Mouse (Mus musculus) liver, embryonic 15.5 days (tissue): ENCODE measurements around the gene Nrxn2. TPM values are rescaled to one million over a fixed set of nuclear protein-coding genes. Genes with fewer than 3 reads are reported as not detected.

Source experiments
- ATAC-seq: fragments of 200-750 bp; cut with Nextera tagmentation; 2 replicates; pipeline ENCODE4 v1.8.0; 2017; ENCODE audit warnings: moderate number of reproducible peaks, mild to moderate bottlenecking, moderate library complexity; ENCODE audit not compliant: insufficient read depth
- H3K27ac ChIP-seq: fragments of 300-500 bp; sonication (generic); replicated peaks from 2 replicates; pipeline ENCODE4 v1.5.1; 2015; ENCODE audit warnings: mild to moderate bottlenecking, inconsistent platforms
- H3K27me3 ChIP-seq: fragments of 300-500 bp; sonication (generic); 2 replicates; pipeline ENCODE4 v1.6.1; 2015; ENCODE audit warnings: mild to moderate bottlenecking, inconsistent platforms
- H3K36me3 ChIP-seq: fragments of 300-500 bp; sonication (generic); replicated peaks from 2 replicates; pipeline ENCODE4 v1.6.1; 2015; ENCODE audit warnings: moderate library complexity, mild to moderate bottlenecking, inconsistent platforms
- H3K4me1 ChIP-seq: fragments of 300-500 bp; sonication (generic); replicated peaks from 2 replicates; pipeline ENCODE4 v1.6.1; 2015; ENCODE audit warnings: inconsistent platforms
- H3K4me2 ChIP-seq: fragments of 300-500 bp; sonication (generic); 2 replicates; pipeline ENCODE4 v1.6.1; 2015; ENCODE audit warnings: moderate library complexity, mild to moderate bottlenecking, inconsistent platforms
- H3K4me3 ChIP-seq: fragments of 300-500 bp; sonication (generic); replicated peaks from 2 replicates; pipeline ENCODE4 v1.5.1; 2015; ENCODE audit warnings: mild to moderate bottlenecking, inconsistent platforms
- H3K9ac ChIP-seq: fragments of 300-500 bp; sonication (generic); 2 replicates; pipeline ENCODE4 v1.6.1; 2015; ENCODE audit warnings: moderate library complexity, mild to moderate bottlenecking, inconsistent platforms
- H3K9me3 ChIP-seq: fragments of 300-500 bp; sonication (generic); replicated peaks from 2 replicates; pipeline ENCODE4 v1.6.1; 2016; ENCODE audit warnings: inconsistent platforms
- WGBS: fragments of 180-500 bp; shearing (Covaris S2); methylation state at CpG from one replicate; pipeline ENCODE4 v1.1.7; 2015; ENCODE audit warnings: mixed read lengths; ENCODE audit not compliant: insufficient replicate concordance; 5-methylcytosine and 5-hydroxymethylcytosine counted together
- polyA plus RNA-seq: library from polyadenylated mRNA; unstranded; fragments of >200 nt; fragmentation: Nextera tagmentation; extraction: Ambion mirVana; gene quantifications from 2 replicates; pipeline ENCODE4 v1.2.1, GENCODE M21; 2015

Gene Nrxn2
- polyA plus RNA-seq, 1 experiment from 2014 or later: 0.39 TPM

GRCm38 (mm10) chr19:6381238-6381637 is 37.3 kb upstream of the Nrxn2 start:
- 93% methylated on average over 5 of the region's 5 CpGs for WGBS
- Histone ChIP-seq H3K4me2 (no peak overlapping the region), H3K27me3 (no peaks in the 10 kb centered on the region), H3K4me1 (no peaks in the 10 kb centered on the region), H3K9me3 (no peaks in the 10 kb centered on the region), H3K27ac (no peak overlapping the region), H3K4me3 (no peak overlapping the region), H3K9ac (no peak overlapping the region), H3K36me3 (peaks cover 43% of the 10 kb centered on the region)
- ATAC-seq: no peak

GRCm38 (mm10) chr19:6382323-6382924 is 36.1 kb upstream of the Nrxn2 start:
- no peak overlapping the region for H3K9ac ChIP-seq
- no peak overlapping the region for H3K4me3 ChIP-seq
- H3K4me1 ChIP-seq: no peaks in the 10 kb centered on the region
- 46% methylated on average over 4 of the region's 4 CpGs for WGBS
- ATAC-seq: no peak
- no peak overlapping the region for H3K4me2 ChIP-seq
- no peak overlapping the region for H3K27ac ChIP-seq
- H3K9me3 ChIP-seq: no peaks in the 10 kb centered on the region
- H3K27me3 ChIP-seq: no peaks in the 10 kb centered on the region
- peaks cover 31% of the 10 kb centered on the region for H3K36me3 ChIP-seq

- WGBS: 30% methylated on average over 5 of the region's 5 CpGs
- no peak overlapping the region for H3K4me3 ChIP-seq
- H3K9ac ChIP-seq: no peak overlapping the region
- no peaks in the 10 kb centered on the region for H3K9me3 ChIP-seq
- 0 out of 2 replicates have a peak, but pooled peaks cover 3% of the 10 kb centered on the region for H3K27me3 ChIP-seq
- ATAC-seq: no peak
- H3K27ac ChIP-seq: no peak overlapping the region
- H3K36me3 ChIP-seq: peaks cover 20% of the 10 kb centered on the region
- no peaks in the 10 kb centered on the region for H3K4me1 ChIP-seq
- no peak overlapping the region for H3K4me2 ChIP-seq
Measured at GRCm38 (mm10) chr19:6383470-6383869, 35.1 kb upstream of the Nrxn2 start.

- H3K9ac ChIP-seq: no peak within 1 kb of the TSS
Measured at GRCm38 (mm10) chr19:6384128-6384527, 34.4 kb upstream of the Nrxn2 start, which contains the start of gene Pygm. TSS of gene Pygm (plus strand) at chr19:6384399.

GRCm38 (mm10) chr19:6384954-6385353 is 33.6 kb upstream of the Nrxn2 start:
- H3K9me3 ChIP-seq: no peaks in the 10 kb centered on the region
- H3K4me1 ChIP-seq: 0 out of 2 replicates have a peak, but pooled peaks cover 6% of the 10 kb centered on the region
- H3K9ac ChIP-seq: no peak overlapping the region
- no peak for ATAC-seq
- 0 out of 2 replicates have a peak, but pooled peaks cover 5% of the 10 kb centered on the region for H3K36me3 ChIP-seq
- no peak overlapping the region for H3K4me3 ChIP-seq
- H3K4me2 ChIP-seq: no peak overlapping the region
- H3K27ac ChIP-seq: no peak overlapping the region
- WGBS: 65% methylated on average over 11 of the region's 11 CpGs
- H3K27me3 ChIP-seq: 0 out of 2 replicates have a peak, but pooled peaks cover 10% of the 10 kb centered on the region

More at GRCm38 (mm10) chr19:6384128-6384527, 34.4 kb upstream of the Nrxn2 start, which contains the start of gene Pygm:
- no peak within 1 kb of the TSS for H3K4me3 ChIP-seq
- 0 out of 2 replicates have a peak, but pooled peaks cover 9% of the 10 kb centered on the region for H3K27me3 ChIP-seq
- H3K27ac ChIP-seq: no peak within 1 kb of the TSS
- H3K4me2 ChIP-seq: no peak within 1 kb of the TSS
- peaks cover 14% of the 10 kb centered on the region for H3K36me3 ChIP-seq
- ATAC-seq: no peak
- no peaks in the 10 kb centered on the region for H3K4me1 ChIP-seq
- no peaks in the 10 kb centered on the region for H3K9me3 ChIP-seq
- 21% methylated on average over 7 of the region's 7 CpGs for WGBS

- ATAC-seq: no peak
- Histone ChIP-seq H3K27ac (no peak overlapping the region), H3K27me3 (0 out of 2 replicates have a peak, but pooled peaks cover 10% of the 10 kb centered on the region), H3K9me3 (no peaks in the 10 kb centered on the region), H3K4me3 (no peak overlapping the region), H3K4me2 (no peak overlapping the region), H3K36me3 (0 out of 2 replicates have a peak, but pooled peaks cover 4% of the 10 kb centered on the region), H3K9ac (no peak overlapping the region), H3K4me1 (peaks cover 11% of the 10 kb centered on the region; the same call in 1 of the 2 replicates)
- WGBS: 67% methylated on average over 5 of the region's 5 CpGs
Measured at GRCm38 (mm10) chr19:6385419-6385818, 33.1 kb upstream of the Nrxn2 start.

GRCm38 (mm10) chr19:6385821-6386220 is 32.7 kb upstream of the Nrxn2 start:
- H3K4me2 ChIP-seq: no peak overlapping the region
- 55% methylated on average over 7 of the region's 7 CpGs for WGBS
- no peak overlapping the region for H3K4me3 ChIP-seq
- H3K27me3 ChIP-seq: 0 out of 2 replicates have a peak, but pooled peaks cover 10% of the 10 kb centered on the region
- ATAC-seq: no peak
- H3K36me3 ChIP-seq: 0 out of 2 replicates have a peak, but pooled peaks cover under 1% of the 10 kb centered on the region
- H3K9ac ChIP-seq: no peak overlapping the region
- peaks cover 13% of the 10 kb centered on the region; the same call in 1 of the 2 replicates for H3K4me1 ChIP-seq
- H3K9me3 ChIP-seq: no peaks in the 10 kb centered on the region
- no peak overlapping the region for H3K27ac ChIP-seq

GRCm38 (mm10) chr19:6386234-6386633 is 32.3 kb upstream of the Nrxn2 start:
- no peaks in the 10 kb centered on the region for H3K36me3 ChIP-seq
- no peaks in the 10 kb centered on the region for H3K9me3 ChIP-seq
- H3K27me3 ChIP-seq: 0 out of 2 replicates have a peak, but pooled peaks cover 10% of the 10 kb centered on the region
- no peak overlapping the region for H3K9ac ChIP-seq
- no peak overlapping the region for H3K4me3 ChIP-seq
- peaks cover 13% of the 10 kb centered on the region; the same call in 1 of the 2 replicates for H3K4me1 ChIP-seq
- WGBS: 61% methylated on average over 9 of the region's 9 CpGs
- ATAC-seq: no peak
- no peak overlapping the region for H3K27ac ChIP-seq
- H3K4me2 ChIP-seq: no peak overlapping the region

- Histone ChIP-seq H3K4me1 (peaks cover 13% of the 10 kb centered on the region; the same call in 1 of the 2 replicates), H3K4me2 (no peak overlapping the region), H3K4me3 (no peak overlapping the region), H3K9me3 (no peaks in the 10 kb centered on the region), H3K9ac (no peak overlapping the region), H3K27me3 (0 out of 2 replicates have a peak, but pooled peaks cover 10% of the 10 kb centered on the region), H3K27ac (no peak overlapping the region), H3K36me3 (no peaks in the 10 kb centered on the region)
- 68% methylated on average over 13 of the region's 13 CpGs for WGBS
- no peak for ATAC-seq
Measured at GRCm38 (mm10) chr19:6388006-6388405, 30.5 kb upstream of the Nrxn2 start.

GRCm38 (mm10) chr19:6389803-6390202 is 28.7 kb upstream of the Nrxn2 start:
- peaks cover 13% of the 10 kb centered on the region; the same call in 1 of the 2 replicates for H3K4me1 ChIP-seq
- no peaks in the 10 kb centered on the region for H3K36me3 ChIP-seq
- H3K27me3 ChIP-seq: 0 out of 2 replicates have a peak, but pooled peaks cover 10% of the 10 kb centered on the region
- H3K27ac ChIP-seq: no peak overlapping the region
- peak overlapping the region; percentile 57 for H3K4me2 ChIP-seq
- no peaks in the 10 kb centered on the region for H3K9me3 ChIP-seq
- H3K4me3 ChIP-seq: peak overlapping the region; percentile 39
- H3K9ac ChIP-seq: no peak overlapping the region
- peak; percentile 55 for ATAC-seq
- 8% methylated on average over 16 of the region's 16 CpGs for WGBS

DNA sequence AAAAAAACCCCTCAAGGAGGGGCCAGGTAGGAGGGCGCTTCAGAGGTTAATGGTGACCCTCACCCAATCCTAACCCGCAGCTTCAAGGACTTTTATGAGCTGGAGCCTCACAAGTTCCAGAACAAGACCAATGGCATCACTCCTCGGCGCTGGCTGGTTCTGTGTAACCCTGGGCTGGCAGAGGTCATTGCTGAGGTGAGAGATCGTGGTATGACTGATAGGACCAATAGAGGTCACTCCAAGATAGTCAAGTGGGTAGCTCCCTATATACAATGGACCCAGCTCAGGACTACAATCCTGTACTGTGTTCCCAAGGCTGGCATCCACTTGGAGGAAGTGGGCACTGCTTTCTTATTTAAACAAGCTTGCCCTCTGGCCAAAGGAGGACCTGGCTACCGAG is 28.3 kb upstream of the Nrxn2 start:
- Histone ChIP-seq H3K4me2 (peak overlapping the region; percentile 57), H3K27me3 (0 out of 2 replicates have a peak, but pooled peaks cover 10% of the 10 kb centered on the region), H3K36me3 (no peaks in the 10 kb centered on the region), H3K4me3 (no peak overlapping the region), H3K9me3 (no peaks in the 10 kb centered on the region), H3K27ac (no peak overlapping the region), H3K4me1 (peaks cover 13% of the 10 kb centered on the region; the same call in 1 of the 2 replicates), H3K9ac (no peak overlapping the region)
- 43% methylated on average over 6 of the region's 6 CpGs for WGBS
- ATAC-seq: no peak
